16 mouse cellular contexts compared by ENCODE assay signal in the genomic region with DNA sequence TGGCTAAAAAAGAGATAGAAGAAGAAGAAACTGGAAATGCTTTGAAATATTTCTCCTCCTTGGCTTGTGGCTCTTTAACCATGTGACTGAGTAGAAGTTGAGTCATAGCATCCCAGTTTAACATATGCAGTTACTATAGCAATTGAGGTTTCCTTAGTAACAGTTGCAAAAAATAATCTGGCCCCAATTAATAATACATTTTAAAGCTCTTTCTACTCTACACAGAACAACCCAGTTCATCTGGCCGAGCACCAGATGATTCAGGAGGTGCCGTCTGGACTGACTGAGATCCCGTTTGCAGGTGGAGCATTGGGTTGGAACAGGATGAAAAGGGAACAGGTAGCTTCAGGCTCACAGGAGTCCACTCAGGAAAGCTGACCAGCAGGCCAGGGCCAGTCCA.
A peak's percentile ranks its signal among the peaks of the same experiment; 100 is the strongest.
DNase-seq lines count a peak whose midpoint lies in the region; ATAC-seq and TF ChIP-seq lines count a peak whose summit lies in the region.
"Had no signal": no experiment of that assay in that cellular context is flagged by ENCODE, and none has a peak within 500 bp of the region (broad histone marks: within the 10 kb centered on the region; RNA-seq: fewer than 3 reads in every experiment).

No protein-coding gene starts in this region.

- no peaks in the 10 kb centered on the region for H3K27me3 ChIP-seq in CH12.LX (replicated peaks)
- no peaks in the 10 kb centered on the region for H3K27me3 ChIP-seq in limb, embryonic 15.5 days
- H3K27me3 ChIP-seq in liver, embryonic 11.5 days (replicated peaks; ENCODE audit: control insufficient read depth, insufficient read depth, low read length), result no peaks in the 10 kb centered on the region
- H3K27me3 ChIP-seq: embryonic facial prominence, embryonic 13.5 days; neural tube, embryonic 15.5 days had no signal

- H3K36me3 ChIP-seq in CH12.LX (replicated peaks in 1 of 2; ENCODE audit: control insufficient read depth in 1 of 2, insufficient read depth in 1 of 2, low read length in 1 of 2), result peaks cover 0 to 5% of the 10 kb centered on the region in 2 experiments
- peaks cover 45% of the 10 kb centered on the region for H3K36me3 ChIP-seq in limb, embryonic 15.5 days
- H3K36me3 ChIP-seq in liver, embryonic 11.5 days (ENCODE audit: control insufficient read depth, insufficient read depth, low read length), result peaks cover 9% of the 10 kb centered on the region; the same call in 1 of the 2 replicates

- peaks cover 0 to 19% of the 10 kb centered on the region in 2 experiments; a peak in 2 of 4 replicates for H3K4me1 ChIP-seq in CH12.LX (ENCODE audit: control insufficient read depth in 1 of 2, insufficient read depth in 2 of 2)
- H3K4me1 ChIP-seq in limb, embryonic 15.5 days, result peaks cover 18% of the 10 kb centered on the region
- no peaks in the 10 kb centered on the region for H3K4me1 ChIP-seq in liver, embryonic 11.5 days (replicated peaks; ENCODE audit: control insufficient read depth, insufficient read depth, low read length)

- TF ChIP-seq RAD21 in CH12.LX (IDR thresholded peaks at IDR 0.05; ENCODE audit: low read depth, low read length), result no peak

- TF ChIP-seq POLR2A in CH12.LX (IDR thresholded peaks at IDR 0.05; ENCODE audit: low read depth, low read length), result no peak

- TF ChIP-seq CTCF in CH12.LX (conservative IDR thresholded peaks at IDR 0.05 in 1 of 2, IDR thresholded peaks at IDR 0.05 in 1 of 2; ENCODE audit: low read depth in 2 of 2, low read length in 2 of 2), result no peak

- 45% methylated on average over 3 of the region's 3 CpGs for WGBS in limb, embryonic 15.5 days
- 86% methylated on average over 3 of the region's 3 CpGs for WGBS in liver, embryonic 11.5 days

- H3K9ac ChIP-seq in CH12.LX (ENCODE audit: insufficient read depth, low read depth), result no peak overlapping the region
- no peak overlapping the region for H3K9ac ChIP-seq in limb, embryonic 15.5 days
- no peak overlapping the region for H3K9ac ChIP-seq in liver, embryonic 11.5 days (ENCODE audit: low read depth, low read length)
- H3K9ac ChIP-seq: embryonic facial prominence, embryonic 13.5 days; neural tube, embryonic 15.5 days had no signal

- peak; percentile 31; the same call in 1 of the 2 replicates for ATAC-seq in limb, embryonic 15.5 days (ENCODE audit: insufficient number of reproducible peaks, low FRiP score, low TSS enrichment, low read depth)
- ATAC-seq in liver, embryonic 11.5 days (replicated peaks; ENCODE audit: low FRiP score), result no peak
- ATAC-seq: intestine, embryonic 16.5 days had no signal

- H3K4me3 ChIP-seq in CH12.LX (replicated peaks in 1 of 3; ENCODE audit: low read depth in 2 of 3, low read length in 2 of 3, poor library complexity in 1 of 3), result no peak overlapping the region
- no peak overlapping the region for H3K4me3 ChIP-seq in limb, embryonic 15.5 days
- H3K4me3 ChIP-seq in liver, embryonic 11.5 days (ENCODE audit: low read depth, low read length), result no peak overlapping the region
- H3K4me3 ChIP-seq: embryonic facial prominence, embryonic 13.5 days; neural tube, embryonic 15.5 days had no signal

- no peak for TF ChIP-seq EP300 in CH12.LX (IDR thresholded peaks at IDR 0.05; ENCODE audit: low read length)

- no peaks in the 10 kb centered on the region for H3K79me2 ChIP-seq in CH12.LX (replicated peaks; ENCODE audit: control insufficient read depth, extremely low read depth, insufficient read depth, poor library complexity, severe bottlenecking)

- no peaks in the 10 kb centered on the region for H3K9me3 ChIP-seq in CH12.LX (replicated peaks; ENCODE audit: low read length)
- no peaks in the 10 kb centered on the region for H3K9me3 ChIP-seq in limb, embryonic 15.5 days
- no peaks in the 10 kb centered on the region for H3K9me3 ChIP-seq in liver, embryonic 11.5 days (ENCODE audit: control insufficient read depth, low read length)
- H3K9me3 ChIP-seq: embryonic facial prominence, embryonic 13.5 days; neural tube, embryonic 15.5 days had no signal

- in situ Hi-C loops in CH12.LX (cut with MboI; ENCODE audit: low pct_ligation_motif_present, low pct_unique_long_range_greater_than_20kb, low sequenced_read_pairs), result no loop called here

- no peak overlapping the region for H3K4me2 ChIP-seq in CH12.LX (ENCODE audit: insufficient read depth, low read depth, poor library complexity, severe bottlenecking)
- H3K4me2 ChIP-seq in limb, embryonic 15.5 days, result no peak overlapping the region
- H3K4me2 ChIP-seq in liver, embryonic 11.5 days, result no peak overlapping the region
- H3K4me2 ChIP-seq: embryonic facial prominence, embryonic 13.5 days; neural tube, embryonic 15.5 days had no signal

- dilution Hi-C loops in CH12.LX (cut with MboI; ENCODE audit: extremely low pct_ligation_motif_present, extremely low pct_unique_long_range_greater_than_20kb, low sequenced_read_pairs), result no loop called here

- no peak overlapping the region for H3K27ac ChIP-seq in CH12.LX (ENCODE audit: insufficient read depth, low read depth)
- no peak overlapping the region for H3K27ac ChIP-seq in limb, embryonic 15.5 days
- no peak overlapping the region for H3K27ac ChIP-seq in liver, embryonic 11.5 days (ENCODE audit: low read depth, low read length)
- H3K27ac ChIP-seq: neural tube, embryonic 15.5 days had no signal

- peak; percentile 23 to 64 for DNase-seq in frontal cortex, adult 2 months (ENCODE audit: extremely low spot score in 1 of 2, low spot score in 1 of 2)
- no peak for DNase-seq in frontal cortex, postnatal 14 days (ENCODE audit: low spot score in 2 of 2)
- DNase-seq in CH12.LX (ENCODE audit: extremely low read depth), result peak; percentile 6
- DNase-seq in layer of hippocampus, adult 18-20 months (ENCODE audit: low spot score in 2 of 2), result peak; percentile 72 to 85
- no peak for DNase-seq in MN1 (ENCODE audit: low spot score)
- no peak for DNase-seq in liver, embryonic 11.5 days (ENCODE audit: low spot score)
- DNase-seq in thymus, postnatal 25 days, result no peak
- DNase-seq: gastrocnemius, postnatal 14 days; heart, postnatal 10 days; lung, adult 18-20 months; spleen, adult 18-20 months; thymus, adult 2 months had no signal

TF ChIP-seq in CH12.LX, 34 proteins besides CTCF, POLR2A, EP300 and RAD21:
- no peak for TF ChIP-seq ZNF384 (IDR thresholded peaks at IDR 0.05; ENCODE audit: low read depth, low read length)
- 0 out of 2 replicates have a peak, but pooled peaks have one; percentile 21 for TF ChIP-seq MXI1 (IDR thresholded peaks at IDR 0.05; ENCODE audit: low read depth, low read length)

Comparison
In these comparisons a context has a peak if more than half of its experiments do, and no peak if none do; other contexts are left out.
1. DNase-seq: peak in frontal cortex, adult 2 months (2 of 2), CH12.LX (single experiment) and layer of hippocampus, adult 18-20 months (2 of 2); none in frontal cortex, postnatal 14 days (0 of 2), MN1 (single experiment), liver, embryonic 11.5 days (single experiment) and thymus, postnatal 25 days (single experiment).